Mouse (Mus musculus) heart, postnatal 10 days (tissue): ENCODE measurements around the gene Slc35c1. TPM values are rescaled to one million over a fixed set of nuclear protein-coding genes. Genes with fewer than 3 reads are reported as not detected.

ENCODE experiments used
- DNase-seq, 2 experiments: peaks; one replicate each; pipeline ENCODE4 v3.0.0; 2021
- intact Hi-C: fragments of 180-260 bp; cut with DNase I; formaldehyde crosslinking; loops from one replicate; pipeline ENCODE4 v1.15.1; 2025
- total RNA-seq, 2 experiments: library from RNA; stranded (reverse); gene quantifications; 2 replicates each; pipeline ENCODE4 v1.2.3; 2021

Slc35c1 gene
- total RNA-seq, 2 experiments from 2014 or later, result 6.7 to 6.9 TPM

DNA sequence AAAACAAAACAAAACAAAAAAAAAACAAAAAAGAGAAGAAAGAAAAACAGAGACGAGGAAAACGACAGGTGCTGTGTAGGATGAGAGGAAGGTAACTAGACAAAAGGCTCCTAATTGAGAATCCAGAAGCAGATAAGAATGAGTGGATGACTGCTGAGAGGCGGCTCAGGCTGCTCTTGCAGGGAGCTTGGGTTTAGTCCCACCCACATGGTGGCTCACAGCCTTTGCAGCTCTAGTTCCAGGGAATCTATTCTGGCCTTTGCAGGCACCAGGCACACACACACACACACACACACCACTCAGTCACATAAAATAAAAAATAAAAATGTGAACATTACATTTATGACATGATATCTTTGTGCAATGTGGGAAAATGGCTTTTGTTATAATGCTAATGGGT lies 21.8 kb downstream of the Slc35c1 start:
- intact Hi-C loops, result loop anchor here (2.0 to 5.0 kb wide), 2 partner anchors 142 to 251 kb away; no protein-coding TSS in a partner anchor

DNA sequence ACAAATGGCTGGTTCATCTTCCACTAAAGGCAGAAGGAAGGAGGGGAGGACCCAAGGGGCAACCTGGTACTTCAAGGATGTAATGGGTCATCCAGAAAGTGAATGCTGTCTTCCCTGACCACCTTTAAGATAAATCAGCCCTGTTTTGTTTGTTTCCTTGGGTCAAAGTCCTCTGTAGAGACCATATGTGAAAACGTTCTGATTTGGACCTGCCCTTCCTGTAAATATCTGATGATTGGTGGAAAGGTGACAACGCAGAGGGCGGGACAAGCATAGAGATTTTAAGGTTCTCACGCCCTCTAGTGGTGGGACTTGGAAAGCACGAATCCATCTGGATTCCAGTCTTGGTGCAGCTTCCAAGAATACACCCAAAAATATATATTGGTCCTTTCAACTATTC lies 22.5 kb downstream of the Slc35c1 start:
- intact Hi-C loops, result loop anchor here (2.0 to 5.0 kb wide), 4 partner anchors 15 to 251 kb away; partner anchors contain the start of genes Large2 and Pex16
- DNase-seq, result peak; percentile 86 to 91

More for the DNA sequence above, 21.8 kb downstream of the Slc35c1 start:
- DNase-seq, result no peak

DNA sequence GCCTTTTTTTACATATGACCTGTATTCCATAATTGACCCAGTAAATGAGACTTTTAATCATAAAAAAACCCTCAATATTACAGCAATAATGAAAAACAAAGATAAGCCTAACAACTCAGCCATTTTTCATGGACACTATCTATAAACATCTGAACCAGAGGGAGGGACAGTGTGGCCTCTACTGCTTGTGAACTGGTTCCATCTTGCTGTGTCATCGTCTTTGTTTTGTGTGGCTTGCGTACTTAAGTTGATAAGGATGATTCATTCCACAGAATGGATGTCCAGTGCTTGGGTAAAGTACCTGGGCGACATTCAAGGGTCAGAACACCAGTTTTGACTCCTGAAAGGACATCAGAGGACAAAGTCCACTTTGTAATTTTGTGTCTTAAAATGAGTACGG lies 23.0 kb downstream of the Slc35c1 start:
- DNase-seq, result no peak
- intact Hi-C loops, result loop anchor here (2.0 to 5.0 kb wide), 3 partner anchors 15 to 250 kb away; partner anchors contain the start of genes Large2 and Pex16

DNA sequence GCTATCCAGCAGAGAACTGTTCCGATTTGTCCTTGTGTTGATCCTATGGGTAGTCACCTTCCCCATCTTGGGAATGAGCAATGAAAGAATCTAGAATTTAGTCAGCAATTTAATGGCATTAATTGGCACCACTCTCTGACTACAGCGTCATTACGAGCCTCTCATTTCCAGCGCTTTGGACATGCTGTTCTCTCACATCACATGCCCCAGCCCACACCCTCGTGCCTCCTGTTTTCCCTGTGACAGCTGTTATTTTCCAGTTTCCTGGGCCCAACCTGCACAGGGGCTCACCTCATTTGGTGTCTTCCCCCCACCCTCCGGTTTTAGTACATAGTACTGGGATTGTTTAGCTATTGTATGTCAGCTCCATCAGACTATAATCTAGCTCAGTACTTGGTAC lies 25.3 kb downstream of the Slc35c1 start:
- DNase-seq, result no peak
- intact Hi-C loops, result loop anchor here (5.0 kb wide), 1 partner anchor 248 kb away; no protein-coding TSS in a partner anchor

DNA sequence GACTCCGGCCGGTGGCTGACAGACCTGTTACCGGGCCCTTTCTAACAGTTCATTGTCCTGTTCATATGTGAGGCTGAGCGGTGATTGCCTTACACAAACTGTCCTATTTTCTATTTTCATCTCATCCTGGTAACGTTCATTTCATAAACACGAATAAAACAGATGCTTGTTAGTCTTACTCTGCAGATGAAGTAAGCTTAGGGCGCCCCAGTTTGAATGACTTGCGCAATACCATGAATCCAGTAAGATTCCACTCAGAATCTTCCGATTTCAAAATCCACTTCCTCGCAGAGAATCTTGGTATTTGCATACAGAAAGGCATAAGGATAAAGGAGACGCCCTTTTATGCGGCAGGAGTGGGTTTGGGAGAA lies 26.0 kb downstream of the Slc35c1 start:
- no peak for DNase-seq
- intact Hi-C loops, result loop anchor here (5.0 kb wide), 1 partner anchor 42 kb away; no protein-coding TSS in a partner anchor

DNA sequence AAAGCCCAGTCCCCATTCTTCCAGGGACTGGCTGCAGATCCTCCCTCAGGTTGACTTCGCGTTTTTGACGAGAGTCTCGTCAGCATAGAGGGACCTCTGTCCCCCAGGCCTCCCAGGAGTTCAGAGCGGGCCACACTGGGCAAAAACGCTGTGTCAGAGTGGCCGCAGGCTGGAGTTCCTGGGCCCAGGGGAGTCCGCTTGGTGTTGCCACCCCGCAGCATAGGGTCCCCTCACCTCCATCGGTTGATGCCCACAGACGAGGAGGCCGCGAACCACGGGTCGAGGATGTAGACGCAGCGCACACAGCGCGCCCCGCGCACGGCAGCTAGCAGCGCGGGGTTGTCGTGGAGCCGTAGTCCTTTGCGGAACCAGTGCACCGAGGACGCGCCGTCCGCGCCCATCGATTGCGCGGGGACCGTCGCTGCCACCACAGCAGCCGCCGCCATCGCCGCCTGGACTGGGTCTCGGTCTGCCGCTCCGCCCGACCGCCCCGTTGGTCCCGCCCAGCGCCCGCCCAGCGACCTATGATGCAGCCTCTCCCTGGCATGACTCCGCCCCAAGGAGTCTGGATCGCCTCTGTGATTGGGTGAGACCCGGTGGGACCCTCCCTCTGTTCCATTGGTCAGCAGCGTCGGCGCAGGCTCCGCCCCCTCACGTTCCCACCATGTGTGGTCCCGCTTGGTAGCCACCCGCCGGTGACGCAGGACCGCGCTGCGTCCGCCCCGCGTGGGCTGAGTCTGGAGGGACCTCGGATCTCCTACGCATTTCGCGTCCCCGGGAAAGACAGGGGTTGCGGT lies 26.6 kb downstream of the Slc35c1 start, which contains the start of gene Cry2:
Gene Cry2, minus strand, starts transcription at position 466 of the 797 bp plus-strand sequence.
- intact Hi-C loops, result loop anchor here (5.0 kb wide), 1 partner anchor 41 kb away; no protein-coding TSS in a partner anchor
- DNase-seq, result peak; percentile 99

DNA sequence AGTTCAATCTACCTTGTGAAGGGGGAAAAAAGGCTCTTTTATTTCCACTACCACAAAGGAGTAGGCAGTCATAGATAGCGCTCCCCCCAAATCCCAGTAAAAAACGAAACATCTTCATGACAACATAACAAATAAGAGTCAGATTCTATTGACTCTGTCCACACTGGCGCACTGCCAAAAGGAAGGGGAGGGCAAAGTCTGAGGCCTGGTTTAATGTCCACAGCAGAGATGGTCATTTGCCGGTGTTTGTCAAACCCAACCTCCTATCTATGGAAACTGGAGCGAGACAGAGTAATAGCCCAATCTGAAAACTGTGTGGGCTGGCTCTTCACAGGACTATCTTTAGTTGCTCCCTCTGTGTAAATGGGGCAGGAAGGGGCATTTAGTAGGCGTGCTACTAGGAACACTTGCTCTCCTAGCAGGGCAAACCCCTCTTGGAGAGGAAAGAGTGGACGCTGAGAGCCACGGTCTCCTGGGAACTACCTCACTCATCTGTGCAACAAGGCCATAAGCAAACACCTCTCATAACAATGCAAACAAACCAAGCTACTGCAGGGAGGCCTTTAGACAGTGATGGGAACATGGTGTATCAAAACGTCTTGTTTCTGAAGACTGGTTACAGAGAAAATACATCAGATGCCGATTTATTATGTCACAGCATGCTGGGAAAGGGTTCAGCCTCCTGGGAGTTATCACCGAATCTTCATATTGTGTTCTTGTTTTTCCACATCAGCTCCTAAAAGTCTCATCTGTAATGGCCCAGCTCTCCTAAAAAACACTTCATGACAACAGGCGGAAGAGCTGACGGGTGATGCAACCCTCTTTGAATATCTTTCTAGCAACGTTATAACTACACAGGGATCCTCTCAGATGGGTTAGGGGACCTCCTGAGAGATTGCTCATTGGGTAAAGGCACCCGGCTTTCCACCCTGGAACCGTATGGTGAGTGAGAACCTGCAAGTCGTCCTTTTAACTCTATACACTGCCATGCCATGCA lies 27.7 kb downstream of the Slc35c1 start:
- intact Hi-C loops, result loop anchor here (5.0 kb wide), 1 partner anchor 40 kb away; no protein-coding TSS in a partner anchor
- DNase-seq, result peak; percentile 61 to 73

DNA sequence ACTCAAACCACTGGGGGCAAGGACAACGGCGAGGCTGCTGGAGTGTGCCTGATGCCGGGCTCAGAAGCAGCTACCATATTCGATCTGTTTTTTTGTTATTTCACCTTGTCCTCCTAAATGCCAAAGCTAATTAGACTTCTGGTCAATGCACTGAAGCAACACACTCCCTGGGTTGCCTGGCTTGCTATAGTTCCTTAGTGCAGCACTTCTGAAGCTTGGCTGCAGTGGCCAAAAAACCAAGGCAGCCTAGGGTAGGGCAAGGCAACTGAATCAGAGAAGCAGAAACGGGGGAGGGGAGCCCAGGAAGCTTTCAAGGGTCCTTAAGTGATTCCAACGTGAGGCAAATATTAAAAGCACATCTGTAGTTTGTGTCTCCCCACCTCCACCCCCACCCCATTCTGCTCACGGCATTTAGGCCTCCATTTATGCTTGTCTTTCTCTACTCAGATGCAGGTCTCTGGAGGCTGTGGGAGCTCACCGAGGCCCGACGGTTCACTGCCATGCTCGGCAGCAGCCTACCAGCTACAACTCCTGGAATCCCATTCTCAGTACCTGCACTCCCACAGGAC lies 28.6 kb downstream of the Slc35c1 start:
- intact Hi-C loops, result loop anchor here (5.0 kb wide), 1 partner anchor 39 kb away; no protein-coding TSS in a partner anchor
- DNase-seq, result peak in 1 of 2 experiments; percentile 24

DNA sequence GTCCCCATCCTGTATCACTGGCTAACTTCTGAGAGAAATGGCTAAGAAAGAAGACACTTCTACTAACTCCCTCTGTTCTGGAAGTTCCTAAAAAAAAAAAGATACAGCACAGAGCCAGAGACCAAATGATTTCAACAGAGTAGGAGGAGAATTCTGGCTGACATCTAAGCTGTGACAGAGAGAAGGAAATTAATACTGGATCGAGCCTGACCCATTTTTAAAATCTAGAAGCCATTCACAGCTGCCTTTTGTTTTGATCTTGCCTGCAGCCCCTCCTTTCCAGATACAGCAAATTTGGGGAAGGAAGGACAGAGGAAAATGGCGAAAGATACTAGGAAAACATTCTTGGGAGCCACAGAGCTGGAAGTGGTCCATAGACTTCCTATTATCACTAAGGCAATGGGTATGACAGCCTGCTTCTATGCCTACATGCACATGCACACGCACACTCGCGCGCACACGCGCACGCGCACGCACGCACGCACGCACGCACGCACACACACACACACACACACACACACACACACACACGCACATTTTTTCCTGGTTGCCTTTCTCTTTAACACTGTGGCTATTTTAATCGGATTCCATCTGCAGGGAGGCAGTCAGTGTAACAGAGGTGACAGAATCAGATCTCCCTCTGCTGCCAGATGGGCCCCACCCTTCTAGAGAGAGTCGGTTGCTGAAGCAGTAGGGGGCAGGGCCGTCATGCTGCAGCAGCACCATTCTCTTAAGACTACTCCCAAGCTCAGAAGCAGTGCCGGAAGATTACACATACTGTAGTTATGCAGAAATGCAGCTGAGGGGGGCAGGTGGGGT lies 29.4 kb downstream of the Slc35c1 start:
- intact Hi-C loops, result loop anchor here (5.0 kb wide), 1 partner anchor 39 kb away; no protein-coding TSS in a partner anchor
- peak; percentile 67 to 73 for DNase-seq

DNA sequence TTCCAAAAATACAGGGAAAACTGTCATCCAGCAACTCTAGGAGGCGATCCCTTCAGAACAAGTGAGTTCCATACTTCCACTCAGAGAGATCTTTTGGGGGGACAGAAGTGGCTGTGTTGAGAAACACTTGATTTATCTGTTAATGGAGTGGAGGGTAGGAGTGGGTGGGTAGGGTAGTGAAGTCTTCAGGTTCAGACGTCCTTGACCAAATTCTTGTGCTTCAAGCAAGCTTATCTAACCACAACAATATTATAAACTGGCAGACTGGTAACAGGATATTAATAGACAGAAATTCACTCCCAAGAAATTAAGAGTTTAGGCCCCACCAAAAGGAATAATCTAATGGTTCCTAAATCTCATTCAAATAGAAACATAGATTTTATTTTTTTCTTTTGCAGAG lies 30.2 kb downstream of the Slc35c1 start:
- intact Hi-C loops, result loop anchor here (5.0 kb wide), 1 partner anchor 38 kb away; no protein-coding TSS in a partner anchor
- peak in 1 of 2 experiments; percentile 9 for DNase-seq

DNA sequence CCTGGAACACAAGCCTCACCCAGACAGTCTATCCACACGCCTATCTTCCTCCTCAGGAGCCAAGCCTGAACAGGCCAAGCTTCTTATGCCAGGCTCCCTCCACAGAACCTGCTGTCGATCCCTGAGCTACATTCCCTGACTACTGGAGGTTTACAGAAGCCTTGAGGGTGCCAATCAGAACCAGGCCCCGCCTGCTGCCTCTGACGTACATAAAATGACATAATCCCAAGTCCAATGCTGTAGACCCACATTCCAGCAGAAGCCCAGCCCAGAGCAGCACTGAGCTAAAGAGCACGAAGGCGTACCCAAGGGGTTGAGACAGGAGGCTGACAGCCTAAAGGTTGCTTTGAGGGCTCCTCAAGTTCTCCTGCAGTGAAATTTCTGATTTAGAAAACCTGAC lies 32.5 kb downstream of the Slc35c1 start:
- DNase-seq, result peak; percentile 85 to 91
- intact Hi-C loops, result no loop called here

DNA sequence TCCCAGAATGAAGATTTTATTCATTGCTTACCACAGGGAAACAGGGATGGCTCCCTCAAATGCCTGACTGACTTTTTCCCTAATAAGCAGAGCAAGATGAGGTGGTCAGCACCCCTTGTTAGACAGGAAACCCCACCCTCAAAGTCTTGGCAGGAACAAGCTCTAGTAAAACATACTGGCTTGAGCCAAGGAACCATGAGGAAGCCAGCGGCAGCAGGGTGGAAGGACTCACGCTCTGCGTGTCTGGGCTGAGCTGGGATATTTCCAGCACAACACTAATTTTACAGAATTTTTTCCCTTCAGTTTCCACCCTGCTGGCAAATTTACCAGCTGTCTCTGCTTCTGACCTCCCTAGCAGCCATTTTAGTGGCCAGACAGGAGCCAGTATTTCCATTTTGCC lies 33.9 kb downstream of the Slc35c1 start:
- peak; percentile 73 to 76 for DNase-seq
- intact Hi-C loops, result no loop called here

DNA sequence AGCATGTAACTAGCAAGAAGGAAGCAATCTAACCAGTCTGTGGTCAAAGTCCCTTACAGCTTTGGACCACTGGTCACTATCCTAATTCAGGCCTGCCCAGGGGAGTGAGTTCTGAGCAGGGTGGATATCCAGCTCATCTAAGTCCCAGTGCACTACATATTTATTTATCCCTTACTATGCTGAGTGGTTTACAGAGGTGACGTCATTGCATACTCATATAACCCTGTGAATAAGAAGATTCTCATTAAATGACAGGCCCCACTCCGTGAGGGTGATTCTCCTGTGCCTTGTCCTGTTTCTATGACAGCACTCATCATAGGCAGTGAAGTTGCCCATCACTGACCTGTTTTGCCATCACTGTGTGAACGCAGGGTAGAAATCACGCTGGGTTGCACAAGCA lies 35.0 kb downstream of the Slc35c1 start:
- DNase-seq, result no peak
- intact Hi-C loops, result no loop called here

DNA sequence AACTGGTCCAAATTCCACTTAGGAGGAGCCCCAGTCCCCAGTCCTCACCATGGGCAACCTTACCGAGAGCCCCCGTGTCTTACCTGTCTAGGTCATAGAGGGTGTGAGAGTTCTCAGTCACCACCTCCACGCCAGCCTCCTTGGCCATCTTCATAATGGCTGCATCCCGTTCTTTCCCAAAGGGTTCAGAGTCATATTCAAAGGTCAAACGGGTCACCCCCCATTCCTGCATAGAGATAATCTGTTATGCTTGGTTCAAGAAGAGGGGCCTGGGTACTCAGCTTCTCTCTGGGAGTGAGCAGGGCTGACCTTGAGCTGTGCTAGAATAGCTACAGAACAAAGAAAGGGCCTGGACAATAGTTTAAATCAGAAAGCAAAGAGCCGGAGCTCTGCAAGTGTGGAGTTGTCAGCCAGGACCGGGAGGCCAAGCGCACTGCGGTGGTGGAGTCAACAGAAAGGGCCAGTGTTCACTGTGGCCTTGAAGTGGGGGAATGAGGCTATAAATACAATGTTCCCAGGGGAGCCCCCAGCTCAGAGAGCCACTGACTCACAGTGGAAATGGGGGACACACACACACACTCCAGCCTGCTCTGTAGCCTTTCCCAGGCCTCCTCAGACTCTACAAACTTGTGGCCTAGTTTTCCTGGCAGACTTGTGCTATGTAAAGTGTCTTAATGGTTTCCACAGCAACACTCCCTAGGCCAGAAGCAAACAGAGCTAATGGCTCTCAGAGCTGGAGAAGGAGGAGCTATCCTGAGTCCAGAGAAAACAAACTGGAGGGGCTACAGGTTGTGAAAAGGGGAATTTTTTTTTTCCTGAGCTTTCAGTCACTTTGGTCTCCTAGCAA lies 35.7 kb downstream of the Slc35c1 start:
- DNase-seq, result peak; percentile 79 to 83
- intact Hi-C loops, result loop anchor here (5.0 kb wide), 1 partner anchor 47 kb away; no protein-coding TSS in a partner anchor

DNA sequence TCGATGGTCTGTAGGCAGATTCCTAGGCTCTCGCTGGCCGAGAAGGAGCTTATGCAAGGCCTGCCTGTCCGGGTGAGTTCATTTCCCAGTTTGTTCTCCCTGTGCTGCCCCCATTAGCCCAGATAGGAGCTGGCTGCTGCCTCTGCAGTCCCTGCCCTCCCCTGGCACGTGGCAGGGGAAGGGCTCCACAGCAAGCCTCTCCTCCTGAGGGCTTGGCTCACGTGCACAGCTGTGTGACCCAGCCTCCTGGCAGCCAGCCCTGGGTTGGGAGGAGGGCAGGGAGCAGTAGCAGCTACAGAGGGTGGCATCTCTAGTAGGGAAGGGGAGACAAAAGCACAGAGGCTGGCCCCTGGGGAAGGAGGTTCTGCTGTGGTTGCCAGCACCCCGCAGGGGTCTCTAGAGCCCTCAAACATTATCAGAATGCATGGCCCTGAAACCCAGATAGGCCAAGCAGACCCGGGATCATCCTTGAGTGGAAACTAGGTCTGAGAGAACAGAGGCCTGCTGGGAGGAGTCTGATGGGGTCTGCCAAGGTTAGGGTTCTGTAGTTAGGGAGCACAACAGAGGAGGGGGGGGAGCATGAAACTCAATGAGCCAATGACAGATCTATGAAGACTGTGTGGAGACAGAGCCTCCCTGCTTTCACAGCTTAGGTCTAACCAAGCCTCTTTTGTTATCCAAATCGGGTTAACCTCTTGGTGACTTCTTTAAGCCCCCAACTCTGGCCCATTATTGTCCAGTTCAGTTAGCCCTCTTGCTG lies 36.5 kb downstream of the Slc35c1 start:
- peak; percentile 97 for DNase-seq
- intact Hi-C loops, result loop anchor here (2.0 to 5.0 kb wide), 2 partner anchors 13 to 47 kb away; no protein-coding TSS in a partner anchor

DNA sequence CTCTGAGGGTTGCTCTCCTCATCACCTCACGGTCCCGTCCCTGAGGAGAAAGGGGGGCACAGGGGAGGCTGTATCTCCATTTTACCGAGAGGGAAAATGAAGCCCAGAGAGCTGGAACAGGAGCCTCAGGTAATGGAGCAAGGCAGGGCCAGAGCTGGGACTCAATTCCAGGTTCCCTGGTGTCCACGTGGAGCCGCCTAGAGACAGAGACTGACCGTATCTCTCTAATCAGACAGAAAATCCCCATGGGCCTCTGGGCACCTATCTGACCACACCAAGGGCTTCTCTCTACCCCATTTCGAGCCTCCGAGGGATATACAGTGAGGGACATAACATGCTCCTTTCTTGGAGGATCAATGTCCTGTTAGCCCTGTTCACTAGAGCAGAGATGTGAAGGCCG lies 37.2 kb downstream of the Slc35c1 start:
- intact Hi-C loops, result loop anchor here (2.0 to 5.0 kb wide), 2 partner anchors 14 to 46 kb away; no protein-coding TSS in a partner anchor

DNA sequence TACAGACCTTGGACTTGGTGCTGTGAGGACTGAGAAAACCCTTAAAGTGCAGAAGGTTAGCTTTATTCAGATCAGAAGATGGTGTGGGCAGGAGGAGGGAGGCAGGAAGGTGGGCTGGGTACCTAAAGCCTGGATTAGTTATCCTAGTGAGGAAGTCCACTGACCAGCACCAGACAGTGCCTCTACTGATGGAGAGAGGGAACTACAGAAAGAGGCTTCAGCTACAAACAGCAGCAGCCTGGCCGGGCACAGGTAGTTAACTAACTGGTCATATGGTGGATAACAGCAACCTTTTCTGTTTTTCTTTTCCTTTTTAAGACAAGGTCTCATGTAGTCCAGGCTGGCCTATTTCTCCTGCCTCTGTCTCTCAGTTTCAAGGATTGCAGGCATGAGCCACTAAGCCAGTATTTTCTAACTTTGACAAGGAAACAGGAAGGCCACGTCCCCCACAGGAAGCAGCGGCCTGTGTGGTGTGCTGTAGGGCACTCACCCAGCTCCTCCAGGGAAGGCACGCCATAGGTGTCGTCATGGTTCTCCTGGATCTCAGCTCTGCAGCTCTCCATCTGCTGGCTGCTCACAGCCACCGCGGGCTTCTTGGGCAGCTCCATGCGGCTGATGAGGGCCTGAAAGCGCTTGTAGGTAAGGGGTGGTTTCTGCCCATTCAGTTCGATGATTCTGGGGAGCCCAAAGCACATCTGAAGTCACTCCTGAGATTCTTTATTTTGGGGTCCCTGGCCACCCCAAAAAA lies 37.8 kb downstream of the Slc35c1 start:
- peak in 1 of 2 experiments; percentile 21 for DNase-seq
- intact Hi-C loops, result loop anchor here (2.0 to 5.0 kb wide), 2 partner anchors 14 to 45 kb away; no protein-coding TSS in a partner anchor

More for the DNA sequence above, 37.2 kb downstream of the Slc35c1 start:
- DNase-seq, result no peak
